Mouse (Mus musculus): ENCODE data around the gene Acad10. TPM values are rescaled to one million over a fixed set of nuclear protein-coding genes. Genes with fewer than 3 reads are reported as not detected.

Gene Acad10
- polyA plus RNA-seq, 1 experiment from 2014 or later, result 1.9 TPM

- ATAC-seq (ENCODE audit: low FRiP score), result peak; percentile 46
- Histone ChIP-seq H3K27me3 (peaks cover 5% of the 10 kb centered on the region; the same call in 1 of the 2 replicates), H3K9me3 (replicated peaks) (no peaks in the 10 kb centered on the region), H3K4me1 (peaks cover 19% of the 10 kb centered on the region), H3K36me3 (no peaks in the 10 kb centered on the region), H3K27ac (0 out of 2 replicates have a peak overlapping the region, but pooled peaks have one; percentile 74), H3K9ac (peak overlapping the region; percentile 74), H3K4me2 (replicated peaks) (peak overlapping the region; percentile 95), H3K4me3 (peak overlapping the region; percentile 70)
- WGBS, result 4% methylated on average over 33 of the region's 33 CpGs
Observed at GRCm38 (mm10) chr5:121592816-121593407, 67.4 kb downstream of the Acad10 start.

GRCm38 (mm10) chr5:121592064-121592815 is 68.1 kb downstream of the Acad10 start:
- 69% methylated on average over 11 of the region's 11 CpGs for WGBS
- H3K9me3 ChIP-seq (replicated peaks), result no peaks in the 10 kb centered on the region
- no peak for ATAC-seq (ENCODE audit: low FRiP score)
- H3K9ac ChIP-seq, result no peak overlapping the region
- peaks cover 19% of the 10 kb centered on the region for H3K4me1 ChIP-seq
- H3K4me2 ChIP-seq (replicated peaks), result peak overlapping the region; percentile 95
- no peak overlapping the region for H3K27ac ChIP-seq
- H3K36me3 ChIP-seq, result no peaks in the 10 kb centered on the region
- no peak overlapping the region; the same call in 1 of the 2 replicates for H3K4me3 ChIP-seq
- H3K27me3 ChIP-seq, result peaks cover 5% of the 10 kb centered on the region; the same call in 1 of the 2 replicates

GRCm38 (mm10) chr5:121591417-121592063 is 68.8 kb downstream of the Acad10 start:
- H3K4me2 ChIP-seq (replicated peaks), result 0 out of 2 replicates have a peak overlapping the region, but pooled peaks have one; percentile 95
- 82% methylated on average over 11 of the region's 11 CpGs for WGBS

GRCm38 (mm10) chr5:121589928-121590327 is 70.4 kb downstream of the Acad10 start:
- Histone ChIP-seq H3K27ac (no peak overlapping the region), H3K4me1 (peaks cover 22% of the 10 kb centered on the region), H3K9ac (no peak overlapping the region), H3K4me3 (no peak overlapping the region), H3K4me2 (replicated peaks) (no peak overlapping the region), H3K27me3 (no peaks in the 10 kb centered on the region), H3K36me3 (no peaks in the 10 kb centered on the region), H3K9me3 (replicated peaks) (no peaks in the 10 kb centered on the region)
- ATAC-seq (ENCODE audit: low FRiP score), result no peak
- WGBS, result 84% methylated on average over 6 of the region's 6 CpGs

More at GRCm38 (mm10) chr5:121591417-121592063, 68.8 kb downstream of the Acad10 start:
- H3K4me1 ChIP-seq, result peaks cover 20% of the 10 kb centered on the region
- H3K36me3 ChIP-seq, result no peaks in the 10 kb centered on the region
- no peak overlapping the region for H3K27ac ChIP-seq
- peaks cover 2% of the 10 kb centered on the region; the same call in 1 of the 2 replicates for H3K27me3 ChIP-seq
- no peak overlapping the region for H3K4me3 ChIP-seq
- no peak overlapping the region for H3K9ac ChIP-seq
- no peak for ATAC-seq (ENCODE audit: low FRiP score)
- no peaks in the 10 kb centered on the region for H3K9me3 ChIP-seq (replicated peaks)

GRCm38 (mm10) chr5:121586400-121587039 is 73.8 kb downstream of the Acad10 start:
- ATAC-seq (ENCODE audit: low FRiP score), result no peak
- Histone ChIP-seq H3K4me3 (no peak overlapping the region), H3K27ac (no peak overlapping the region), H3K27me3 (no peaks in the 10 kb centered on the region), H3K36me3 (no peaks in the 10 kb centered on the region), H3K9me3 (replicated peaks) (no peaks in the 10 kb centered on the region), H3K9ac (no peak overlapping the region), H3K4me1 (0 out of 2 replicates have a peak, but pooled peaks cover 5% of the 10 kb centered on the region), H3K4me2 (replicated peaks) (no peak overlapping the region)
- 78% methylated on average over 6 of the region's 6 CpGs for WGBS

- WGBS, result 80% methylated on average over 5 of the region's 5 CpGs
- H3K9me3 ChIP-seq (replicated peaks), result no peaks in the 10 kb centered on the region
Observed at GRCm38 (mm10) chr5:121585699-121586098, 74.6 kb downstream of the Acad10 start.

GRCm38 (mm10) chr5:121585005-121585404 is 75.3 kb downstream of the Acad10 start:
- H3K27ac ChIP-seq, result no peak overlapping the region
- 0 out of 2 replicates have a peak, but pooled peaks cover under 1% of the 10 kb centered on the region for H3K36me3 ChIP-seq
- 94% methylated on average over 10 of the region's 10 CpGs for WGBS
- no peaks in the 10 kb centered on the region for H3K9me3 ChIP-seq (replicated peaks)
- no peak for ATAC-seq (ENCODE audit: low FRiP score)
- H3K27me3 ChIP-seq, result no peaks in the 10 kb centered on the region
- H3K4me2 ChIP-seq (replicated peaks), result no peak overlapping the region
- no peak overlapping the region for H3K9ac ChIP-seq
- H3K4me1 ChIP-seq, result 0 out of 2 replicates have a peak, but pooled peaks cover 5% of the 10 kb centered on the region
- no peak overlapping the region for H3K4me3 ChIP-seq

More at GRCm38 (mm10) chr5:121585699-121586098, 74.6 kb downstream of the Acad10 start:
- Histone ChIP-seq H3K9ac (no peak overlapping the region), H3K36me3 (no peaks in the 10 kb centered on the region), H3K27ac (no peak overlapping the region), H3K4me3 (no peak overlapping the region), H3K27me3 (no peaks in the 10 kb centered on the region), H3K4me1 (0 out of 2 replicates have a peak, but pooled peaks cover 5% of the 10 kb centered on the region), H3K4me2 (replicated peaks) (no peak overlapping the region)
- ATAC-seq (ENCODE audit: low FRiP score), result no peak

- Histone ChIP-seq H3K4me2 (replicated peaks) (no peak overlapping the region), H3K4me1 (0 out of 2 replicates have a peak, but pooled peaks cover 5% of the 10 kb centered on the region), H3K9me3 (replicated peaks) (no peaks in the 10 kb centered on the region), H3K36me3 (peaks cover 11% of the 10 kb centered on the region), H3K4me3 (no peak overlapping the region), H3K27ac (no peak overlapping the region), H3K9ac (no peak overlapping the region), H3K27me3 (no peaks in the 10 kb centered on the region)
- ATAC-seq (ENCODE audit: low FRiP score), result no peak
- 58% methylated on average over 12 of the region's 12 CpGs for WGBS
Observed at GRCm38 (mm10) chr5:121583765-121584501, 76.4 kb downstream of the Acad10 start.

GRCm38 (mm10) chr5:121581945-121582344 is 78.4 kb downstream of the Acad10 start:
- H3K27me3 ChIP-seq, result no peaks in the 10 kb centered on the region
- no peak overlapping the region for H3K27ac ChIP-seq
- WGBS, result 91% methylated on average over 8 of the region's 8 CpGs
- peaks cover 19% of the 10 kb centered on the region for H3K36me3 ChIP-seq
- H3K4me3 ChIP-seq, result no peak overlapping the region
- no peak overlapping the region for H3K4me2 ChIP-seq (replicated peaks)
- ATAC-seq (ENCODE audit: low FRiP score), result no peak
- H3K9me3 ChIP-seq (replicated peaks), result no peaks in the 10 kb centered on the region
- H3K9ac ChIP-seq, result no peak overlapping the region
- 0 out of 2 replicates have a peak, but pooled peaks cover 5% of the 10 kb centered on the region for H3K4me1 ChIP-seq

- Histone ChIP-seq H3K9me3 (replicated peaks) (no peaks in the 10 kb centered on the region), H3K27me3 (no peaks in the 10 kb centered on the region), H3K4me2 (replicated peaks) (no peak overlapping the region), H3K27ac (no peak overlapping the region), H3K4me3 (no peak overlapping the region), H3K36me3 (peaks cover 28% of the 10 kb centered on the region), H3K9ac (no peak overlapping the region), H3K4me1 (no peaks in the 10 kb centered on the region)
- 88% methylated on average over 11 of the region's 11 CpGs for WGBS
- no peak for ATAC-seq (ENCODE audit: low FRiP score)
Observed at GRCm38 (mm10) chr5:121576927-121577488, 83.3 kb downstream of the Acad10 start.

GRCm38 (mm10) chr5:121575867-121576266 is 84.4 kb downstream of the Acad10 start:
- Histone ChIP-seq H3K27me3 (no peaks in the 10 kb centered on the region), H3K4me1 (no peaks in the 10 kb centered on the region), H3K36me3 (peaks cover 33% of the 10 kb centered on the region), H3K4me2 (replicated peaks) (no peak overlapping the region), H3K27ac (no peak overlapping the region), H3K9me3 (replicated peaks) (no peaks in the 10 kb centered on the region), H3K4me3 (no peak overlapping the region), H3K9ac (no peak overlapping the region)
- ATAC-seq (ENCODE audit: low FRiP score), result no peak
- 94% methylated on average over 11 of the region's 11 CpGs for WGBS

Data from hindbrain, embryonic 12.5 days (tissue).